Mouse (Mus musculus) embryonic facial prominence, embryonic 13.5 days (tissue): ENCODE measurements around the gene Rorb. TPM values are rescaled to one million over a fixed set of nuclear protein-coding genes. Genes with fewer than 3 reads are reported as not detected.

ENCODE experiments used
- ATAC-seq: fragments of 200-750 bp; cut with Nextera tagmentation; 2 replicates; pipeline ENCODE4 v1.8.0; 2017; ENCODE audit warnings: low read depth; ENCODE audit not compliant: insufficient number of reproducible peaks, insufficient read depth, low FRiP score, low TSS enrichment
- H3K27ac ChIP-seq: fragments of 300-500 bp; sonication (generic); 2 replicates; pipeline ENCODE4 v1.5.1; 2015; ENCODE audit warnings: moderate library complexity, mild to moderate bottlenecking, inconsistent platforms
- H3K27me3 ChIP-seq: fragments of 300-500 bp; sonication (generic); 2 replicates; pipeline ENCODE4 v1.6.1; 2015; ENCODE audit warnings: mild to moderate bottlenecking, inconsistent platforms
- H3K36me3 ChIP-seq: fragments of 300-500 bp; sonication (generic); 2 replicates; pipeline ENCODE4 v1.6.1; 2015; ENCODE audit warnings: mild to moderate bottlenecking, inconsistent platforms
- H3K4me1 ChIP-seq: fragments of 300-500 bp; sonication (generic); 2 replicates; pipeline ENCODE4 v1.6.1; 2015; ENCODE audit warnings: inconsistent platforms
- H3K4me2 ChIP-seq: fragments of 300-500 bp; sonication (generic); 2 replicates; pipeline ENCODE4 v1.6.1; 2015; ENCODE audit warnings: moderate library complexity, mild to moderate bottlenecking, inconsistent platforms
- H3K4me3 ChIP-seq: fragments of 300-500 bp; sonication (generic); 2 replicates; pipeline ENCODE4 v1.5.1; 2015; ENCODE audit warnings: mild to moderate bottlenecking, inconsistent platforms
- H3K9ac ChIP-seq: fragments of 300-500 bp; sonication (generic); 2 replicates; pipeline ENCODE4 v1.6.1; 2015; ENCODE audit warnings: mild to moderate bottlenecking, inconsistent platforms
- H3K9me3 ChIP-seq: fragments of 300-500 bp; sonication (generic); 2 replicates; pipeline ENCODE4 v1.6.1; 2016; ENCODE audit warnings: inconsistent platforms
- WGBS: fragments of 180-500 bp; shearing (Covaris S2); methylation state at CpG from one replicate; pipeline ENCODE4 v1.1.7; 2015; ENCODE audit warnings: mixed read lengths; 5-methylcytosine and 5-hydroxymethylcytosine counted together
- polyA plus RNA-seq: library from polyadenylated mRNA; unstranded; fragments of >200 nt; fragmentation: Nextera tagmentation; extraction: Ambion mirVana; gene quantifications from 2 replicates; pipeline ENCODE4 v1.2.1, GENCODE M21; 2015

The Rorb gene
- polyA plus RNA-seq, 1 experiment from 2014 or later = 2.2 TPM

GRCm38 (mm10) chr19:18911755-18912340 is 199.1 kb downstream of the Rorb start:
- Histone ChIP-seq H3K4me1 (no peaks in the 10 kb centered on the region), H3K9me3 (no peaks in the 10 kb centered on the region), H3K9ac (no peak overlapping the region), H3K4me2 (no peak overlapping the region), H3K4me3 (no peak overlapping the region), H3K27ac (no peak overlapping the region), H3K36me3 (no peaks in the 10 kb centered on the region), H3K27me3 (no peaks in the 10 kb centered on the region)
- no peak for ATAC-seq

- Histone ChIP-seq H3K9ac (no peak overlapping the region), H3K27ac (no peak overlapping the region), H3K36me3 (no peaks in the 10 kb centered on the region), H3K4me1 (no peaks in the 10 kb centered on the region), H3K9me3 (no peaks in the 10 kb centered on the region), H3K27me3 (no peaks in the 10 kb centered on the region), H3K4me2 (no peak overlapping the region), H3K4me3 (no peak overlapping the region)
- no peak for ATAC-seq
- 78% methylated on average over 3 of the region's 3 CpGs for WGBS
Measured at GRCm38 (mm10) chr19:18909641-18910040, 201.4 kb downstream of the Rorb start.

GRCm38 (mm10) chr19:18905511-18905910 is 205.5 kb downstream of the Rorb start:
- Histone ChIP-seq H3K4me1 (no peaks in the 10 kb centered on the region), H3K27me3 (no peaks in the 10 kb centered on the region), H3K4me2 (no peak overlapping the region), H3K9ac (no peak overlapping the region), H3K27ac (no peak overlapping the region), H3K36me3 (no peaks in the 10 kb centered on the region), H3K9me3 (no peaks in the 10 kb centered on the region), H3K4me3 (no peak overlapping the region)
- 73% methylated on average over 3 of the region's 3 CpGs for WGBS
- no peak for ATAC-seq

- H3K9me3 ChIP-seq = no peaks in the 10 kb centered on the region
- H3K36me3 ChIP-seq = no peaks in the 10 kb centered on the region
- no peak overlapping the region for H3K4me3 ChIP-seq
- no peak overlapping the region for H3K27ac ChIP-seq
- 90% methylated on average over 6 of the region's 6 CpGs for WGBS
- no peaks in the 10 kb centered on the region for H3K27me3 ChIP-seq
- H3K9ac ChIP-seq = no peak overlapping the region
- H3K4me1 ChIP-seq = no peaks in the 10 kb centered on the region
- H3K4me2 ChIP-seq = no peak overlapping the region
- no peak for ATAC-seq
Measured at GRCm38 (mm10) chr19:18902694-18903067, 208.3 kb downstream of the Rorb start.

- Histone ChIP-seq H3K9ac (no peak overlapping the region), H3K27ac (no peak overlapping the region), H3K36me3 (no peaks in the 10 kb centered on the region), H3K9me3 (no peaks in the 10 kb centered on the region), H3K4me2 (no peak overlapping the region), H3K4me3 (no peak overlapping the region), H3K4me1 (no peaks in the 10 kb centered on the region), H3K27me3 (no peaks in the 10 kb centered on the region)
- ATAC-seq = no peak
- 88% methylated on average over 15 of the region's 15 CpGs for WGBS
Measured at GRCm38 (mm10) chr19:18902041-18902693, 208.8 kb downstream of the Rorb start.

- H3K36me3 ChIP-seq = no peaks in the 10 kb centered on the region
- no peak overlapping the region for H3K27ac ChIP-seq
- no peaks in the 10 kb centered on the region for H3K4me1 ChIP-seq
- H3K9me3 ChIP-seq = no peaks in the 10 kb centered on the region
- no peak overlapping the region for H3K4me2 ChIP-seq
- no peak for ATAC-seq
- no peak overlapping the region for H3K4me3 ChIP-seq
- H3K27me3 ChIP-seq = no peaks in the 10 kb centered on the region
- H3K9ac ChIP-seq = no peak overlapping the region
Measured at GRCm38 (mm10) chr19:18898238-18898637, 212.8 kb downstream of the Rorb start.

- 77% methylated on average over 4 of the region's 4 CpGs for WGBS
Measured at GRCm38 (mm10) chr19:18890216-18890615, 220.8 kb downstream of the Rorb start.

GRCm38 (mm10) chr19:18889632-18890031 is 221.4 kb downstream of the Rorb start:
- no peak for ATAC-seq
- no peak overlapping the region for H3K9ac ChIP-seq
- peaks cover 14% of the 10 kb centered on the region for H3K4me1 ChIP-seq
- no peaks in the 10 kb centered on the region for H3K9me3 ChIP-seq
- H3K36me3 ChIP-seq = no peaks in the 10 kb centered on the region
- H3K27ac ChIP-seq = no peak overlapping the region
- H3K4me3 ChIP-seq = no peak overlapping the region
- peak overlapping the region; percentile 59 for H3K4me2 ChIP-seq
- H3K27me3 ChIP-seq = no peaks in the 10 kb centered on the region; the same call in 1 of the 2 replicates
- WGBS = 92% methylated on average over 1 of the region's 1 CpGs

More at GRCm38 (mm10) chr19:18890216-18890615, 220.8 kb downstream of the Rorb start:
- no peak overlapping the region for H3K4me2 ChIP-seq
- peaks cover 14% of the 10 kb centered on the region for H3K4me1 ChIP-seq
- no peaks in the 10 kb centered on the region for H3K36me3 ChIP-seq
- no peaks in the 10 kb centered on the region; the same call in 1 of the 2 replicates for H3K27me3 ChIP-seq
- no peak overlapping the region for H3K9ac ChIP-seq
- no peak for ATAC-seq
- H3K4me3 ChIP-seq = no peak overlapping the region
- no peaks in the 10 kb centered on the region for H3K9me3 ChIP-seq
- no peak overlapping the region for H3K27ac ChIP-seq

- H3K4me2 ChIP-seq = peak overlapping the region; percentile 59
- H3K36me3 ChIP-seq = no peaks in the 10 kb centered on the region
- H3K27me3 ChIP-seq = no peaks in the 10 kb centered on the region; the same call in 1 of the 2 replicates
- no peaks in the 10 kb centered on the region for H3K9me3 ChIP-seq
- WGBS = 8% methylated on average over 11 of the region's 11 CpGs
- no peak for ATAC-seq
- peaks cover 14% of the 10 kb centered on the region for H3K4me1 ChIP-seq
- H3K4me3 ChIP-seq = peak overlapping the region; percentile 33
- H3K27ac ChIP-seq = no peak overlapping the region
- peak overlapping the region; percentile 51; the same call in 1 of the 2 replicates for H3K9ac ChIP-seq
Measured at GRCm38 (mm10) chr19:18889117-18889627, 221.8 kb downstream of the Rorb start.

- Histone ChIP-seq H3K27ac (no peak overlapping the region), H3K9ac (peak overlapping the region; percentile 12; the same call in 1 of the 2 replicates), H3K4me1 (peaks cover 14% of the 10 kb centered on the region), H3K4me2 (peak overlapping the region; percentile 59), H3K4me3 (peak overlapping the region; percentile 33), H3K9me3 (no peaks in the 10 kb centered on the region), H3K36me3 (no peaks in the 10 kb centered on the region), H3K27me3 (no peaks in the 10 kb centered on the region; the same call in 1 of the 2 replicates)
- WGBS = 22% methylated on average over 13 of the region's 13 CpGs
- no peak for ATAC-seq
Measured at GRCm38 (mm10) chr19:18888491-18889116, 222.4 kb downstream of the Rorb start.

- H3K4me2 ChIP-seq = no peak overlapping the region
- no peaks in the 10 kb centered on the region for H3K36me3 ChIP-seq
- 42% methylated on average over 11 of the region's 11 CpGs for WGBS
- H3K27me3 ChIP-seq = no peaks in the 10 kb centered on the region; the same call in 1 of the 2 replicates
- no peak overlapping the region for H3K27ac ChIP-seq
- peaks cover 14% of the 10 kb centered on the region for H3K4me1 ChIP-seq
- no peak for ATAC-seq
- H3K4me3 ChIP-seq = no peak overlapping the region
- no peaks in the 10 kb centered on the region for H3K9me3 ChIP-seq
- H3K9ac ChIP-seq = no peak overlapping the region
Measured at GRCm38 (mm10) chr19:18887646-18888407, 223.2 kb downstream of the Rorb start.
